Mouse (Mus musculus) gastrocnemius, postnatal 25 days (tissue): Measurements from ENCODE around the gene Foxp1. TPM values are rescaled to one million over a fixed set of nuclear protein-coding genes. Genes with fewer than 3 reads are reported as not detected.

ENCODE experiments used
- DNase-seq: peaks from one replicate; pipeline ENCODE4 v3.0.0; 2022
- long read RNA-seq, 2 experiments: library from polyadenylated mRNA; stranded (forward); transcript quantifications; one replicate each; pipeline ENCODE4 v2.0.0; 2021
- total RNA-seq, 2 experiments: library from RNA; stranded (reverse); gene quantifications; 1 replicate in 1 of 2; 2 replicates in 1 of 2; pipeline ENCODE4 v1.2.3; 2021

The Foxp1 gene
- 10 to 100 TPM; 16.9 to 17.8 TPM for total RNA-seq
- long read RNA-seq, experiment 1, partial matches to known transcripts = 0 of 2 reads
- long read RNA-seq, experiment 1, other reads (novel, unspliced or antisense) = 2 of 2 reads
- long read RNA-seq, experiment 2, partial matches to known transcripts = 1 of 3 reads
- long read RNA-seq, experiment 2, other reads (novel, unspliced or antisense) = 1 of 3 reads

- peak; percentile 76 for DNase-seq
Measured at GRCm38 (mm10) chr6:99522359-99523108, at the start of gene Foxp1. Gene Foxp1 (minus strand): TSS chr6:99522721.

GRCm38 (mm10) chr6:99572071-99572470 is 49.5 kb upstream of the Foxp1 start:
- DNase-seq = no peak

GRCm38 (mm10) chr6:99566921-99567320 is 44.4 kb upstream of the Foxp1 start:
- DNase-seq = no peak

GRCm38 (mm10) chr6:99564766-99565165 is 42.2 kb upstream of the Foxp1 start:
- DNase-seq = no peak

GRCm38 (mm10) chr6:99556950-99557349 is 34.4 kb upstream of the Foxp1 start:
- DNase-seq = no peak

- DNase-seq = no peak
Measured at GRCm38 (mm10) chr6:99552816-99553215, 30.3 kb upstream of the Foxp1 start.

- DNase-seq = no peak
Measured at GRCm38 (mm10) chr6:99546416-99546815, 23.9 kb upstream of the Foxp1 start.

- no peak for DNase-seq
Measured at GRCm38 (mm10) chr6:99545437-99545836, 22.9 kb upstream of the Foxp1 start.

GRCm38 (mm10) chr6:99541105-99541504 is 18.6 kb upstream of the Foxp1 start:
- no peak for DNase-seq

- no peak for DNase-seq
Measured at GRCm38 (mm10) chr6:99540653-99541052, 18.1 kb upstream of the Foxp1 start.

GRCm38 (mm10) chr6:99540146-99540545 is 17.6 kb upstream of the Foxp1 start:
- DNase-seq = no peak

- DNase-seq = no peak
Measured at GRCm38 (mm10) chr6:99538194-99538941, 15.8 kb upstream of the Foxp1 start.

GRCm38 (mm10) chr6:99534211-99534745 is 11.8 kb upstream of the Foxp1 start:
- no peak for DNase-seq

GRCm38 (mm10) chr6:99532458-99532857 is 9.9 kb upstream of the Foxp1 start:
- DNase-seq = no peak

- no peak for DNase-seq
Measured at GRCm38 (mm10) chr6:99528972-99529371, 6.5 kb upstream of the Foxp1 start.

GRCm38 (mm10) chr6:99527457-99528105 is 5.1 kb upstream of the Foxp1 start:
- no peak for DNase-seq

- no peak for DNase-seq
Measured at GRCm38 (mm10) chr6:99525351-99525750, 2.8 kb upstream of the Foxp1 start.

- no peak for DNase-seq
Measured at GRCm38 (mm10) chr6:99523679-99524370, 1.3 kb upstream of the Foxp1 start.

GRCm38 (mm10) chr6:99523109-99523632 is 650 bp upstream of the Foxp1 start:
- DNase-seq = peak; percentile 81

GRCm38 (mm10) chr6:99521641-99522358 is 721 bp downstream of the Foxp1 start:
- peak; percentile 33 for DNase-seq
